ENCODE assay signal across 18 mouse cellular contexts in genomic region chr13:11745479-11745878, GRCm38 (mm10).
DNase-seq lines count a peak whose midpoint lies in the region; ATAC-seq and TF ChIP-seq lines count a peak whose summit lies in the region.
"Had no signal": no experiment of that assay in that cellular context is flagged by ENCODE, and none has a peak within 500 bp of the region (broad histone marks: within the 10 kb centered on the region; RNA-seq: fewer than 3 reads in every experiment).

No protein-coding gene starts in this region.

- H3K9ac ChIP-seq in midbrain, embryonic 13.5 days (replicated peaks): no peak overlapping the region
- no peak overlapping the region for H3K9ac ChIP-seq in midbrain, embryonic 15.5 days
- H3K9ac ChIP-seq in midbrain, embryonic 16.5 days (ENCODE audit: low read depth, low read length): no peak overlapping the region
- H3K9ac ChIP-seq in midbrain, postnatal 0 days (replicated peaks; ENCODE audit: low read length, poor library complexity, severe bottlenecking): no peak overlapping the region
- H3K9ac ChIP-seq: embryonic facial prominence, embryonic 12.5 days; forebrain, embryonic 13.5 days; forebrain, embryonic 15.5 days had no signal

- 88% methylated on average over 9 of the region's 9 CpGs for WGBS in midbrain, embryonic 13.5 days
- 86% methylated on average over 9 of the region's 9 CpGs for WGBS in midbrain, embryonic 15.5 days
- 77% methylated on average over 9 of the region's 9 CpGs for WGBS in midbrain, embryonic 16.5 days
- 92% methylated on average over 9 of the region's 9 CpGs for WGBS in midbrain, embryonic 10.5 days
- 85% methylated on average over 9 of the region's 9 CpGs for WGBS in midbrain, postnatal 0 days

- no peaks in the 10 kb centered on the region for H3K4me1 ChIP-seq in midbrain, embryonic 13.5 days (replicated peaks)
- H3K4me1 ChIP-seq in midbrain, embryonic 15.5 days: no peaks in the 10 kb centered on the region
- H3K4me1 ChIP-seq in midbrain, embryonic 16.5 days (ENCODE audit: control insufficient read depth, insufficient read depth, low read length): no peaks in the 10 kb centered on the region
- no peaks in the 10 kb centered on the region for H3K4me1 ChIP-seq in midbrain, embryonic 10.5 days
- H3K4me1 ChIP-seq in midbrain, postnatal 0 days (ENCODE audit: insufficient read depth, low read length): no peaks in the 10 kb centered on the region
- H3K4me1 ChIP-seq: embryonic facial prominence, embryonic 10.5 days; embryonic facial prominence, embryonic 12.5 days; forebrain, embryonic 13.5 days; forebrain, embryonic 15.5 days had no signal

- H3K27ac ChIP-seq in midbrain, embryonic 13.5 days: no peak overlapping the region
- H3K27ac ChIP-seq in midbrain, embryonic 15.5 days: no peak overlapping the region
- no peak overlapping the region for H3K27ac ChIP-seq in midbrain, embryonic 16.5 days (ENCODE audit: low read length)
- H3K27ac ChIP-seq in midbrain, embryonic 10.5 days (replicated peaks): no peak overlapping the region
- no peak overlapping the region for H3K27ac ChIP-seq in midbrain, postnatal 0 days (ENCODE audit: low read depth, low read length)
- H3K27ac ChIP-seq: embryonic facial prominence, embryonic 10.5 days; embryonic facial prominence, embryonic 12.5 days; forebrain, embryonic 13.5 days; forebrain, embryonic 15.5 days had no signal

- no peak overlapping the region for H3K4me3 ChIP-seq in midbrain, embryonic 13.5 days (replicated peaks)
- H3K4me3 ChIP-seq in midbrain, embryonic 15.5 days: no peak overlapping the region
- H3K4me3 ChIP-seq in midbrain, embryonic 16.5 days (ENCODE audit: low read depth, low read length): no peak overlapping the region
- H3K4me3 ChIP-seq in midbrain, embryonic 10.5 days: no peak overlapping the region
- H3K4me3 ChIP-seq in midbrain, postnatal 0 days (ENCODE audit: low read depth, low read length): no peak overlapping the region
- H3K4me3 ChIP-seq: embryonic facial prominence, embryonic 10.5 days; embryonic facial prominence, embryonic 12.5 days; forebrain, embryonic 13.5 days; forebrain, embryonic 15.5 days had no signal

- DNase-seq in midbrain, embryonic 10.5 days (ENCODE audit: low spot score): no peak
- DNase-seq in midbrain, postnatal 0 days (ENCODE audit: low spot score): no peak
- DNase-seq in cerebellum, postnatal 25 days: no peak
- DNase-seq: adrenal gland, adult 2 months; adrenal gland, postnatal 10 days; adrenal gland, postnatal 25 days; cerebellum, adult 11 months; cerebellum, adult 18-20 months; cerebellum, adult 8-10 months; cerebellum, adult 9-11 months; cerebellum, postnatal 14 days had no signal

- TF ChIP-seq CTCF in midbrain, postnatal 0 days (IDR thresholded peaks at IDR 0.05): no peak

- H3K4me2 ChIP-seq in midbrain, embryonic 13.5 days (replicated peaks): no peak overlapping the region
- H3K4me2 ChIP-seq in midbrain, embryonic 15.5 days: no peak overlapping the region
- H3K4me2 ChIP-seq in midbrain, embryonic 16.5 days (ENCODE audit: low read length): no peak overlapping the region
- H3K4me2 ChIP-seq in midbrain, postnatal 0 days (ENCODE audit: low read depth, low read length, poor library complexity, severe bottlenecking): no peak overlapping the region
- H3K4me2 ChIP-seq: embryonic facial prominence, embryonic 12.5 days; forebrain, embryonic 13.5 days; forebrain, embryonic 15.5 days had no signal

- H3K36me3 ChIP-seq in midbrain, embryonic 13.5 days: no peaks in the 10 kb centered on the region
- no peaks in the 10 kb centered on the region for H3K36me3 ChIP-seq in midbrain, embryonic 15.5 days (replicated peaks)
- H3K36me3 ChIP-seq in midbrain, embryonic 16.5 days (ENCODE audit: control insufficient read depth, insufficient read depth, low read length): 0 out of 2 replicates have a peak, but pooled peaks cover 3% of the 10 kb centered on the region
- H3K36me3 ChIP-seq in midbrain, embryonic 10.5 days: no peaks in the 10 kb centered on the region
- peaks cover 11% of the 10 kb centered on the region; the same call in 1 of the 2 replicates for H3K36me3 ChIP-seq in midbrain, postnatal 0 days (ENCODE audit: insufficient read depth, low read length)
- H3K36me3 ChIP-seq: embryonic facial prominence, embryonic 10.5 days; embryonic facial prominence, embryonic 12.5 days; forebrain, embryonic 15.5 days had no signal

- H3K9me3 ChIP-seq in midbrain, embryonic 13.5 days: no peaks in the 10 kb centered on the region
- H3K9me3 ChIP-seq in midbrain, embryonic 15.5 days: no peaks in the 10 kb centered on the region
- H3K9me3 ChIP-seq in midbrain, embryonic 16.5 days (replicated peaks; ENCODE audit: control insufficient read depth, low read length, poor library complexity, severe bottlenecking): no peaks in the 10 kb centered on the region
- H3K9me3 ChIP-seq in midbrain, embryonic 10.5 days (replicated peaks): no peaks in the 10 kb centered on the region
- no peaks in the 10 kb centered on the region for H3K9me3 ChIP-seq in midbrain, postnatal 0 days (ENCODE audit: low read length)
- H3K9me3 ChIP-seq: embryonic facial prominence, embryonic 10.5 days; embryonic facial prominence, embryonic 12.5 days; forebrain, embryonic 13.5 days; forebrain, embryonic 15.5 days had no signal

- ATAC-seq in midbrain, embryonic 13.5 days: 0 out of 2 replicates have a peak, but pooled peaks have one; percentile 53
- no peak for ATAC-seq in midbrain, embryonic 15.5 days (replicated peaks)
- ATAC-seq in midbrain, embryonic 16.5 days: peak; percentile 60
- 0 out of 2 replicates have a peak, but pooled peaks have one; percentile 38 for ATAC-seq in midbrain, postnatal 0 days (ENCODE audit: low FRiP score)
- ATAC-seq: forebrain, embryonic 13.5 days; forebrain, embryonic 15.5 days had no signal

- no peaks in the 10 kb centered on the region for H3K27me3 ChIP-seq in midbrain, embryonic 13.5 days
- H3K27me3 ChIP-seq in midbrain, embryonic 15.5 days (replicated peaks): no peaks in the 10 kb centered on the region
- H3K27me3 ChIP-seq in midbrain, embryonic 16.5 days (ENCODE audit: control insufficient read depth, insufficient read depth, low read depth, low read length): no peaks in the 10 kb centered on the region
- H3K27me3 ChIP-seq in midbrain, embryonic 10.5 days (ENCODE audit: low read depth, poor library complexity, severe bottlenecking): no peaks in the 10 kb centered on the region
- no peaks in the 10 kb centered on the region for H3K27me3 ChIP-seq in midbrain, postnatal 0 days (ENCODE audit: insufficient read depth, low read length)
- H3K27me3 ChIP-seq: embryonic facial prominence, embryonic 12.5 days; forebrain, embryonic 13.5 days; forebrain, embryonic 15.5 days had no signal
